ENCODE assay signal across 8 mouse cellular contexts in genomic region chr12:32292749-32293128, GRCm38 (mm10).
DNase-seq lines count a peak whose midpoint lies in the region; ATAC-seq lines count a peak whose summit lies in the region.

No protein-coding gene starts in this region.

- H3K27ac ChIP-seq in midbrain, embryonic 15.5 days: no peak overlapping the region
- H3K27ac ChIP-seq in midbrain, embryonic 13.5 days: no peak overlapping the region
- H3K27ac ChIP-seq in forebrain, embryonic 12.5 days: no peak overlapping the region

- intact Hi-C loops in gastrocnemius, postnatal 14 days (cut with DNase I; ENCODE audit: low total_unique reads): loop anchor here (10.0 kb wide), 1 partner anchor 92 kb away; no protein-coding TSS in a partner anchor

- WGBS in midbrain, embryonic 15.5 days: 80% methylated on average over 5 of the region's 5 CpGs
- 80% methylated on average over 5 of the region's 5 CpGs for WGBS in midbrain, embryonic 13.5 days
- WGBS in forebrain, embryonic 12.5 days: 80% methylated on average over 5 of the region's 5 CpGs

- no peak overlapping the region for H3K4me2 ChIP-seq in midbrain, embryonic 15.5 days
- H3K4me2 ChIP-seq in midbrain, embryonic 13.5 days (replicated peaks): no peak overlapping the region
- H3K4me2 ChIP-seq in forebrain, embryonic 12.5 days: no peak overlapping the region

- no peaks in the 10 kb centered on the region for H3K4me1 ChIP-seq in midbrain, embryonic 15.5 days
- no peaks in the 10 kb centered on the region for H3K4me1 ChIP-seq in midbrain, embryonic 13.5 days (replicated peaks)
- H3K4me1 ChIP-seq in forebrain, embryonic 12.5 days: no peaks in the 10 kb centered on the region

- no peaks in the 10 kb centered on the region for H3K9me3 ChIP-seq in midbrain, embryonic 15.5 days
- H3K9me3 ChIP-seq in midbrain, embryonic 13.5 days: no peaks in the 10 kb centered on the region
- H3K9me3 ChIP-seq in forebrain, embryonic 12.5 days: no peaks in the 10 kb centered on the region

- peak; percentile 55 for DNase-seq in c-Kit-positive CD71-positive TER-119-positive erythroid progenitor cells, embryonic 14.5 days (ENCODE audit: low spot score)
- DNase-seq in kidney, postnatal 4 days: peak; percentile 19 to 25
- no peak for DNase-seq in urinary bladder, postnatal 36 days (ENCODE audit: low spot score in 2 of 2)
- DNase-seq in gastrocnemius, postnatal 14 days: no peak

- no peaks in the 10 kb centered on the region for H3K36me3 ChIP-seq in midbrain, embryonic 15.5 days (replicated peaks)
- H3K36me3 ChIP-seq in midbrain, embryonic 13.5 days: no peaks in the 10 kb centered on the region
- H3K36me3 ChIP-seq in forebrain, embryonic 12.5 days (replicated peaks): no peaks in the 10 kb centered on the region

- H3K4me3 ChIP-seq in midbrain, embryonic 15.5 days: no peak overlapping the region
- H3K4me3 ChIP-seq in midbrain, embryonic 13.5 days (replicated peaks): no peak overlapping the region
- no peak overlapping the region for H3K4me3 ChIP-seq in forebrain, embryonic 12.5 days (replicated peaks)

- no peaks in the 10 kb centered on the region for H3K27me3 ChIP-seq in midbrain, embryonic 15.5 days (replicated peaks)
- H3K27me3 ChIP-seq in midbrain, embryonic 13.5 days: no peaks in the 10 kb centered on the region
- H3K27me3 ChIP-seq in forebrain, embryonic 12.5 days: no peaks in the 10 kb centered on the region

- ATAC-seq in midbrain, embryonic 15.5 days (replicated peaks): peak; percentile 38; the same call in 1 of the 2 replicates
- no peak for ATAC-seq in midbrain, embryonic 13.5 days
- ATAC-seq in monocyte, adult 5-6 weeks (replicated peaks; ENCODE audit: insufficient number of reproducible peaks, low FRiP score, low TSS enrichment, poor library complexity, severe bottlenecking): peak; percentile 84
- ATAC-seq in forebrain, embryonic 12.5 days (ENCODE audit: low FRiP score): no peak

- no peak overlapping the region for H3K9ac ChIP-seq in midbrain, embryonic 15.5 days
- H3K9ac ChIP-seq in midbrain, embryonic 13.5 days (replicated peaks): no peak overlapping the region
- H3K9ac ChIP-seq in forebrain, embryonic 12.5 days: no peak overlapping the region

Comparison
In these comparisons a context has a peak if more than half of its experiments do, and no peak if none do; other contexts are left out.
1. ATAC-seq: peak in midbrain, embryonic 15.5 days (single experiment) and monocyte, adult 5-6 weeks (single experiment); none in midbrain, embryonic 13.5 days (single experiment) and forebrain, embryonic 12.5 days (single experiment).
2. DNase-seq: peak in c-Kit-positive CD71-positive TER-119-positive erythroid progenitor cells, embryonic 14.5 days (single experiment) and kidney, postnatal 4 days (2 of 2); none in urinary bladder, postnatal 36 days (0 of 2) and gastrocnemius, postnatal 14 days (single experiment).